Mouse (Mus musculus) brain, embryonic 14.5 days (tissue): Measurements from ENCODE around the gene Fxyd7.

Experiments used
- CTCF ChIP-seq: fragments of 200-500 bp; IDR thresholded peaks from 2 replicates; pipeline ENCODE4 v1.5.1; 2012; ENCODE audit warnings: inconsistent platforms, mild to moderate bottlenecking, moderate library complexity, borderline replicate concordance; ENCODE audit not compliant: insufficient read depth, insufficient read length; ENCODE audit errors: extremely low read depth
- POLR2A ChIP-seq: fragments of 200-500 bp; IDR thresholded peaks from 2 replicates; pipeline ENCODE4 v1.6.1; 2012; ENCODE audit warnings: mild to moderate bottlenecking, inconsistent platforms, borderline replicate concordance; ENCODE audit not compliant: poor library complexity, insufficient read depth, insufficient read length, severe bottlenecking; ENCODE audit errors: extremely low read depth

- TF ChIP-seq POLR2A, result no peak
- TF ChIP-seq CTCF, result no peak
Observed at GRCm38 (mm10) chr7:31089721-31090120, 38.5 kb upstream of the Fxyd7 start.
